Mouse (Mus musculus) cerebellum, adult 11-12 months (tissue): ENCODE results near the gene Ntmt1.

Experiments
- DNase-seq: peaks from one replicate; pipeline ENCODE4 v3.0.0; 2022

The Ntmt1 gene

DNA sequence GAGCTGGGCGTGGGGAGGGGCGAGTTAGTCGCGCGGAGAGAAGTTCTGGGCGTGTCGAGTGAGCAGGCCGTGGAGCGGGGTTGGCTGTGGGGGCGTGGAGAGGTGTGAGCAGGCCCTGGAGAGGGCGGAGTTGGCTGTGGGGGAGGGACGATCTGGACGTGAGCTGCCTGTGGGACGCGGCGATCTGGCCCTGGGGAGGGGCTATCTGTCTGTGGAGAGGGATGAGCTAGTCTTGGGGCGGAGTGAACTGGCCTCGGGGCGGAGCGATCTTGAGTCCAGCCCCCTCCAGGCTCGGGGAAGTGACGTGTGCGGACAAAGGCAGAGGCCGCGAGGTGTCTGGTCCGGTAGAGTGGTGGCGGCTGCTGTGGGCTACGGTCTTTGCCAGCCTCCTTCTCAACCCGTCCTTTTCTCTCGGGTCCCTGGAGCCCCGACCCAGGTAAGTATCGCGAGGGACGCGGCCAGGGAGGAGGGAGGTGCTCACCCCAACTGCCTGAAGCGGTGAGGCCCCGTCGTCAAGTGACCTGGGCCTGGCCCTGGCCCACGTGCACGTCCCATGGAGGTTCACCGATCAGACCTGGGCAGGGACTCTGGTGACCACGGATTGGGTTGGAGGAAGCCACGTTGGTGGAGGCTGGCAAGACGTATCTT lies at the start of gene Ntmt1:
Gene Ntmt1, plus strand, starts transcription at position 179 of the 648 bp plus-strand sequence.
- peak; percentile 98 for DNase-seq

DNA sequence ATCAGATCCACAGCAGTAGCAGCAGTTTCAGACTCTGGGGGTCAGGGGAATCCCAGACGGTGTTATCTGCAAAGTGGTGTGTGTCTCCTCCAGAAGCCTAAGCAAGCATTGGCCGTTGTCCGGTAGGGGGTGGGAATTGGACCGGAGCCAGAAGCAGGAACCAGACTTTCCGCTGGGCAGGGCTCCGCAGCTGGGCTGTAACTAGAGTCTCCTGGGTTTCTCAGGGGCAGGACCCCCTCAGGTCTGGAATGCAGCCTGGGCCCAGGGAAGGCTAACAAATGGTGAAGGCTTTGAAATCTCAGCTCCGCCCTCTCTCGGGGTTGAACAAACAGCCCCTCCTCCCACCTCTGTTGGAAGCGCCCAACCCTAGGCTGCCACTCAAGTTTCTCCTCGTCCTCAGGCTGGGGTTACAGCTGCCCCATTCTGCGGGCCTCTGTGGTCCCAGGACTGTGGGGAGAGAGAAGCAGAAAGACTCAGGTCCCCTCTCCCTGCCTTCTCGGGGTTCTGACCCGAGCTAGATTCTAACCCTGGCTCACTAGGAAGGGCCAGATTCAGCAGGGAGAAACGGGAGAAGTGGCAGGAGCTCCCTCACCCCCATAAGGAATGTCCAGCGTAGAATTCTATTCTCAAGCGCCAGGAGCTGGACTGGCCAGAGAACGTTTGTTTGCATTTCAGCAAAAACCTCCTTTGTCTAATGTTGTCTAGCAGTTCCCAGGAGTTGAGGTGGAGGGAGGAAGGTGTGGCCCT lies 49.1 kb upstream of the Ntmt1 start:
- no peak for DNase-seq

- DNase-seq = no peak
Observed at GRCm38 (mm10) chr2:30759088-30759374, 48.6 kb upstream of the Ntmt1 start.

- no peak for DNase-seq
Observed at GRCm38 (mm10) chr2:30759442-30759841, 48.2 kb upstream of the Ntmt1 start.

GRCm38 (mm10) chr2:30759858-30760547 lies 47.6 kb upstream of the Ntmt1 start:
- DNase-seq = no peak

GRCm38 (mm10) chr2:30760706-30761105 lies 46.9 kb upstream of the Ntmt1 start:
- no peak for DNase-seq

- DNase-seq = no peak
Observed at GRCm38 (mm10) chr2:30766446-30766845, 41.2 kb upstream of the Ntmt1 start.

DNA sequence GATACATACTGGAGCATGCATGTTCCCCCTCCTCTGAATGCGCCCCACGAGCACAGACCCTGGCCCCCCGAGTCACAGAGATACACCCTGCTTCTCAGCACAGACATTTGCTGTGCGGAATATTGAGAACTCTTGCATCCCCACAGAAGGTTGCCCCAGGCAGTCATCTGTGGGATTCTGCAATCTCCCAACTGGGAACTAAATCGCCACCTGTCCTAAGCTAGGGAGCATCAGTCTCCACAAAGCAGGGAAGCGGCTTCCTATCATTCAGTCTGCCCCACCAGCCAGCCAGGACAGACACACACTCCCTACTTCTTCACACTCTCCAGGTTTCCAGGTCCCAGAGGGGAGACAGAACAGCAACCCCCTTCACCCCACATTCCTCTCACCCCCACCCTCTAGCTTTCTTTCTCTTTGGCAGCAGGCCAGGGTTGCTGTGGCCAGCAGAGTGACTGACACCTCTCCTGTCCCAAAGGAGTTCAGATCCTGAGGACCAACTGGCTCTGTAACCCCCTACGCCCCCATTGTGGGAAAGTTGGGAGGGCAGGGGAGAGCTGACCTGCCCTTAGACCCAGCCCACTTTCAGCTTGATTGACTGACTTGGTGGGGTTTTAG lies 39.9 kb upstream of the Ntmt1 start:
- no peak for DNase-seq

DNA sequence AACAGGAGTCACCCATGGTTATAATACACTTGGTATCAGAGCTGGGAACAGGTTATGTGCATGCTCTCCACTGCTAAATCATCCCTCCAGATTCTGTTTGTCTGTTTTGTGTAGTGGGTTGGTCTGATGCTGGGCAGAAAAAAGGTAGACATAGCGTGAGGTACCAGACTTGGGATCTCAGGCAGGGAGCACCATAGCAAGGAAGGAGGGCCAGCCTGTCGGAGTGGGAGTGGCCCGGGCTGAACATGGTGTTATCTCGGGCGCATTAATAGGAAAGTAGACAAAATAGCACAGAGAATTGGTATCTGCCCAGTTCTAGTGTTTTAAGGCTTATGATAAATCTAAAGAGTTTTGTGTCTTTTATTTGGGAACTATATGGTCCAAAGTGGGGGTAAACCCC lies 39.1 kb upstream of the Ntmt1 start:
- DNase-seq = no peak

GRCm38 (mm10) chr2:30769187-30769586 lies 38.4 kb upstream of the Ntmt1 start:
- no peak for DNase-seq

DNA sequence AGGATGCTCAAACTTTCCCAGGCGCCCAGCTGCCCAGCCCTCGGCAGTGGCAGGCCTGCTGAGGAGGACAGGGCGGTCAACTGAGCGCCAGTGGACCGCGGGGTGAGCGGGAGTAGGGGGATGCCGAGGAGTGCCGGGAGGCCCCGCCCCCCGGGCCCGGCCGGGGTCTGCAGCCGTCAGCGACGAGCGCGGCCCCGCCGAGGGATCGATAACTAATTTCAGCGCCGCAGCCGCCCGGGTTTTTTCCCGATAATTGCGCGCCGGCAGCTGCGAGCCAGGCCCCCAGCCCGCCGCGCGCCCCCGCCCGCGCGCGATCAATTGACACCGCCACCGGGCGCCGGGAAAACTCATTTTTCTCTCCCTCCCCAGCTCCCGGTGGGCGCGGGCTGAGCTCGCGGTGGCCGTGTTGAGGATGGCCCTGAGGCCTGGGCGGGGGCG lies 36.2 kb upstream of the Ntmt1 start:
- no peak for DNase-seq

DNA sequence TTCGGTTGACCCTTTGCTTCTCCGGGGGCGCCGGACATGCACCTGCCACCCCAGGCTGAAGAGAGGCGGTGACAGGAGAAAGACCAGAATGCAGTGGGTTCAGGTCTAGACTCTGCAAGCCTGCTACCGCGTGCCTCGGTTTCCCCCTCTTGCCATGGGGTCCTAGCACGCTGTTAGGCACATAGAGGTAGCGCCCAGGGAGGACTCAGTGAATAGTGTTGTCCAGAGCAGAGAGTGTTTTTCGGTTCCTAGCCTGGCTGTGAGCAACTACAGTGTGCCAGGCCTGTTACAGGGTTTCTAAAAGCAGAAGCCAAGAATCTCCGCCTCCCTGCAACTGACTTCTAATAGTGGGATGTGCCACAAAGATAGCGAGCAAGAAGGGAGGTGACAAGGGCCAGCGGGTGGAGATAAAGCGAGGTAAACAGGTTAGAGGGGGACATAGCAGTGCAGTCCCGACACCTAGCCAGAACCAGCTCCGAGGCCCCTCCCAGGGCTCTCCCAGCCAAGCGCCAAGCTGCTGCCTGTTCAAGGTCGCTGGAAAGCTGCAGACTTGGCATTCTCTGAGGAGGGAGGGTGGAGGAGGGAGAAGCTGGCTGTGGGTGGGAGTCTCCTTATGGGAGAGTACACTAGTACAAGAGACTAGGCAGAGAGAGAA lies 35.7 kb upstream of the Ntmt1 start:
- DNase-seq = peak; percentile 72

GRCm38 (mm10) chr2:30772581-30773312 lies 34.9 kb upstream of the Ntmt1 start:
- no peak for DNase-seq

DNA sequence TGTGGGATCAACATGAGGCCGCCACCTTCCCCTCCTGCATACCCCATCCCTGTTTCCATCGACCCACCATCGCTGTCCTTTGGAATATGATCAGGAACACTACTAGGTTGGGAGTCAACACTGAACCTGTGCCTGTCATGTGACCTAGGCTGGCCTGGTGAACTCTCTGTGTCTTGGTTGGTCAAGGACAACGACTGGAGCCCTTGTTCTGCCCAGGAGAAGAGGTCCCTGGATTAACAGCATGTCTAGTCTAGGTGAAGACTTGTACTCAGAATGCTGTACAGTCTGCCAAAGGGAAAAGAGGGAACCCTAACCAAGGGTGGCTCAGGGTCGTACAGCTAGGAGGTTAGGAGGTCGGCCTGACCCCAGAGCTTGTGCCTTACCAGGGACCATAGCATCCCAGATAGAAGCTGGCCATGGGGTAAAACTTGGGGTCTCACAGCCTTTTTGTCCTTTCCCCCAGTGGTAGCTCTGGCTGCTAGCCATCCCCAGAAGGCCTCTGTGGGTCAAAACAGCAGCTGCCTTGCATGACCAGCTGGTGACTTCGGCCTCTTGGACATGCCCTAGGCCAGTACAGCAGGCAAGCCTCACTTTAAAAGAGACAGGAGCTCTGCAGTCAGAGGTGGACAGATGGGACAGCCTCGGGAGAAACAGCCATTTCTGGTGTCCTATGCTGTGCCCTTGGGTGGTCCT lies 34.2 kb upstream of the Ntmt1 start:
- DNase-seq = no peak

- no peak for DNase-seq
Observed at GRCm38 (mm10) chr2:30775955-30776354, 31.7 kb upstream of the Ntmt1 start.

- DNase-seq = no peak
Observed at GRCm38 (mm10) chr2:30777266-30777665, 30.4 kb upstream of the Ntmt1 start.

- DNase-seq = no peak
Observed at GRCm38 (mm10) chr2:30778235-30778634, 29.4 kb upstream of the Ntmt1 start.

DNA sequence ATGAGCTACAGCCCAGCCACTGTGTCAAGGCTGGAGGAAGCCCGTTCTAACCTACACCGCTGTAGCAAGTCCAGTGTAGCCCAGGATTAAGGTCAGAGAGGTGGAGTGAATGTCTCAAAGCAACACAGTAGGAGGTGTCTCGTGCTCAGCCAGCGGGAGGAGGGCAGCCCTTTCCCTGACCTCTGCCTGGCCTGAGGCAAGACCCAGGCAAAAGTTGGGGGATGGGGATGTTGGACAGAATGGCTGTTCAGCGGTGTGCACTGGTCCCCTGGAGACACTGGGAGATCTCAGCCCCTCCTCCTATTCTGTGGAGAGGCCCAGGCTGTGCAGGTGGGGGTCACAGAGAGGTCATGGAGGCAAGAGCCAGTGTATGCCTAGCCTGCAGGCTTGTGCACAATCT lies 28.4 kb upstream of the Ntmt1 start:
- no peak for DNase-seq

DNA sequence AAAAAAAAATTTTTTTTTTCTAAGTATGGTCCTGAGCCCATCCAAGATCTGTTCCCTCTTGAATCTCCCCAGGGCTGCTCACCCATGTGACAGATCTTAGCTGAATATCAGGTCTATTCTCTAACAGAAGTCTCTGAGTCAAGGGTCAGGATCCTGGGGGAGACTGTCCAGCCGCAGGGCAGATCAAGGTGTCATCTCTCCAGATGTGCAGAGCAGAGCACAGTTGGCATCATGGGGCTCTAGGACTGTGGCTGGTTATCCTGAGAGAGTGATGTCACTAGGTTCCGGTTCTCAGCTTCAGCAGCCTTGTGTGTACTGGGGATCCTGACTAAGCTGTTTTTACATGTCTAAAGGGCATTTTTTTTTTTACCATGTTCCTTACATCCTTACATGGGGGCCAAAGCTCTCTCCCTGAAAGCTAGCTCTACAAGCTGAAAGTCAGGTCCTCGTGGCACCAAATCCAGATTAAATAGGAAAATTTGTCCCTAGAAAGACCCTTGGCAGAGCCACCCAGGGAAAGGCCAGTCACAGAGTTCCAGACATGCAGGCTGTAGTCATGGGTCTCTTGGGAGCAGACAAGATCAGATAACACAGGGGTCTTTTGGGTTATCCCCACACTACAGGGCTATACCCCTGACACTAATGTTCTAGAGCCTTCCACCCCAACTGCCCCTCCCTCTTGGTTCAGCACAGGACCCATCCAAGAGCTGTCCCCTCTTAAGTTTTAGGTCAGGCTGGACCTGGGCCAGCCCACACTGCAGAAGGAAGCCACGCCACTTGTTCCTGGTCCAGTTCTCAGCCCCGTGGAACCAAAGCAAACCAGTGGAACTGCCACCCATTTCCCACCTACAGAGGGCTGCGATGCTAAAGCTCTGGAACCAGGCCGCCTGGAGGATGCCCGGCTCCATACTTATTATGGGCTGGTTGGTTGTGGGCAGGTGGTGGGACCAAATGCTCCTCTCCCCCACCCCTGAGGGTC lies 25.0 kb upstream of the Ntmt1 start:
- DNase-seq = no peak

GRCm38 (mm10) chr2:30783346-30783745 lies 24.3 kb upstream of the Ntmt1 start:
- no peak for DNase-seq
